In genomic region chr3:40951365-40951764, GRCm38 (mm10) we compare ENCODE assay signal across 8 mouse cellular contexts. TPM values are rescaled to one million over a fixed set of nuclear protein-coding genes. Genes with fewer than 3 reads are reported as not detected.
A peak's percentile ranks its signal among the peaks of the same experiment; 100 is the strongest.
DNase-seq lines count a peak whose midpoint lies in the region; ATAC-seq and TF ChIP-seq lines count a peak whose summit lies in the region.

No protein-coding gene starts in this region.

- in situ Hi-C loops in CH12.LX (cut with MboI; ENCODE audit: low pct_ligation_motif_present, low pct_unique_long_range_greater_than_20kb, low sequenced_read_pairs), result no loop called here

- dilution Hi-C loops in CH12.LX (cut with MboI; ENCODE audit: extremely low pct_ligation_motif_present, extremely low pct_unique_long_range_greater_than_20kb, low sequenced_read_pairs), result no loop called here

- no peak for ATAC-seq in erythroblast, adult 5-6 weeks (replicated peaks; ENCODE audit: low FRiP score, poor library complexity, severe bottlenecking)
- no peak for ATAC-seq in embryonic facial prominence, embryonic 12.5 days (ENCODE audit: insufficient number of reproducible peaks, insufficient read depth, low FRiP score, low TSS enrichment)
- peak; percentile 27 for ATAC-seq in megakaryocyte progenitor cell, adult 5-6 weeks (replicated peaks; ENCODE audit: poor library complexity)

- peak overlapping the region; percentile 47 for H3K9ac ChIP-seq in CH12.LX (ENCODE audit: insufficient read depth, low read depth)
- no peak overlapping the region for H3K9ac ChIP-seq in embryonic facial prominence, embryonic 12.5 days

- WGBS in embryonic facial prominence, embryonic 12.5 days, result 10% methylated on average over 7 of the region's 7 CpGs

- peak; percentile 13 to 56; a peak in 2 of 4 replicates for TF ChIP-seq CTCF in CH12.LX (conservative IDR thresholded peaks at IDR 0.05 in 1 of 2, IDR thresholded peaks at IDR 0.05 in 1 of 2; ENCODE audit: low read depth in 2 of 2, low read length in 2 of 2)

- DNase-seq in CH12.LX (ENCODE audit: extremely low read depth), result peak; percentile 39
- DNase-seq in induced T-regulatory cell, adult 2 months (ENCODE audit: low read depth), result peak; percentile 76
- peak; percentile 3 for DNase-seq in yolk sac, embryonic 10.5 days (ENCODE audit: low spot score)
- no peak for DNase-seq in left cerebral cortex, adult 11 months (ENCODE audit: low spot score)

- H3K36me3 ChIP-seq in erythroblast, embryonic 14.5 days (ENCODE audit: control insufficient read depth), result no peaks in the 10 kb centered on the region
- H3K36me3 ChIP-seq in CH12.LX (replicated peaks in 1 of 2; ENCODE audit: control insufficient read depth in 1 of 2, insufficient read depth in 1 of 2, low read length in 1 of 2), result no peaks in the 10 kb centered on the region
- no peaks in the 10 kb centered on the region for H3K36me3 ChIP-seq in embryonic facial prominence, embryonic 12.5 days

- peaks cover 23% of the 10 kb centered on the region for H3K27me3 ChIP-seq in erythroblast, embryonic 14.5 days (ENCODE audit: control insufficient read depth)
- peaks cover 7% of the 10 kb centered on the region for H3K27me3 ChIP-seq in CH12.LX (replicated peaks)
- H3K27me3 ChIP-seq in embryonic facial prominence, embryonic 12.5 days, result peaks cover 29% of the 10 kb centered on the region

- no peak for TF ChIP-seq EP300 in CH12.LX (IDR thresholded peaks at IDR 0.05; ENCODE audit: low read length)

- H3K4me1 ChIP-seq in erythroblast, embryonic 14.5 days (ENCODE audit: control insufficient read depth), result peaks cover 44% of the 10 kb centered on the region
- peaks cover 0 to 5% of the 10 kb centered on the region in 2 experiments; a peak in 2 of 4 replicates for H3K4me1 ChIP-seq in CH12.LX (ENCODE audit: control insufficient read depth in 1 of 2, insufficient read depth in 2 of 2)
- H3K4me1 ChIP-seq in embryonic facial prominence, embryonic 12.5 days, result no peaks in the 10 kb centered on the region

- peak overlapping the region; percentile 76 for H3K4me2 ChIP-seq in CH12.LX (ENCODE audit: insufficient read depth, low read depth, poor library complexity, severe bottlenecking)
- H3K4me2 ChIP-seq in embryonic facial prominence, embryonic 12.5 days (replicated peaks), result peak overlapping the region; percentile 99

- H3K9me3 ChIP-seq in erythroblast, embryonic 14.5 days (ENCODE audit: control insufficient read depth, low read length), result no peaks in the 10 kb centered on the region
- no peaks in the 10 kb centered on the region for H3K9me3 ChIP-seq in CH12.LX (replicated peaks; ENCODE audit: low read length)
- no peaks in the 10 kb centered on the region for H3K9me3 ChIP-seq in embryonic facial prominence, embryonic 12.5 days

- no peak overlapping the region for H3K27ac ChIP-seq in CH12.LX (ENCODE audit: insufficient read depth, low read depth)
- H3K27ac ChIP-seq in embryonic facial prominence, embryonic 12.5 days, result no peak overlapping the region

- TF ChIP-seq RAD21 in CH12.LX (IDR thresholded peaks at IDR 0.05; ENCODE audit: low read depth, low read length), result peak; percentile 19

- TF ChIP-seq POLR2A in CH12.LX (IDR thresholded peaks at IDR 0.05; ENCODE audit: low read depth, low read length), result no peak

- peak overlapping the region; percentile 97 for H3K4me3 ChIP-seq in erythroblast, embryonic 14.5 days (replicated peaks)
- peak overlapping the region; percentile 78 to 88 (median 82) for H3K4me3 ChIP-seq in CH12.LX (replicated peaks in 1 of 3; ENCODE audit: low read depth in 2 of 3, low read length in 2 of 3, poor library complexity in 1 of 3)
- H3K4me3 ChIP-seq in embryonic facial prominence, embryonic 12.5 days, result peak overlapping the region; percentile 80

- peaks cover 2% of the 10 kb centered on the region; the same call in 1 of the 2 replicates for H3K79me2 ChIP-seq in CH12.LX (replicated peaks; ENCODE audit: control insufficient read depth, extremely low read depth, insufficient read depth, poor library complexity, severe bottlenecking)

TF ChIP-seq in CH12.LX, 34 proteins besides CTCF, POLR2A, EP300 and RAD21:
- TF ChIP-seq PAX5 (IDR thresholded peaks at IDR 0.05; ENCODE audit: low read length) (no peak), KAT2A (IDR thresholded peaks at IDR 0.05; ENCODE audit: insufficient replicate concordance, low read length) (no peak), IRF4 (IDR thresholded peaks at IDR 0.05; ENCODE audit: low read depth, low read length) (no peak), HCFC1 (IDR thresholded peaks at IDR 0.05; ENCODE audit: low read depth, low read length) (no peak), E2F4 (IDR thresholded peaks at IDR 0.05; ENCODE audit: insufficient replicate concordance, low read depth, low read length) (no peak), MXI1 (IDR thresholded peaks at IDR 0.05; ENCODE audit: low read depth, low read length) (no peak), ZKSCAN1 (IDR thresholded peaks at IDR 0.05; ENCODE audit: borderline replicate concordance, low read depth, low read length) (no peak), USF2 (conservative IDR thresholded peaks at IDR 0.05; ENCODE audit: low read depth, low read length) (no peak), MEF2A (IDR thresholded peaks at IDR 0.05; ENCODE audit: borderline replicate concordance, low read depth, low read length) (no peak), MAX (IDR thresholded peaks at IDR 0.05; ENCODE audit: low read length) (no peak), CHD1 (IDR thresholded peaks at IDR 0.05; ENCODE audit: low read depth, low read length) (no peak), ZC3H11A (IDR thresholded peaks at IDR 0.05; ENCODE audit: low read depth, low read length) (no peak), NELFE (IDR thresholded peaks at IDR 0.05; ENCODE audit: low read depth, low read length) (no peak), CHD2 (IDR thresholded peaks at IDR 0.05; ENCODE audit: low read length) (no peak), POLR2AphosphoS2 (IDR thresholded peaks at IDR 0.05; ENCODE audit: low read depth, low read length) (no peak), ZMIZ1 (IDR thresholded peaks at IDR 0.05; ENCODE audit: low read depth, low read length) (no peak)

RNA-seq across cellular contexts. Expression of gene Larp1b, which starts 1.7 kb away (rescaled TPM):
- polyA plus RNA-seq in erythroblast, embryonic 14.5 days (2012), result 6.2 and 6.3 TPM in 2 replicates
- total RNA-seq in erythroblast, adult 5-6 weeks (2015; ENCODE audit: low replicate concordance), result 36.2 and 46.3 TPM in 2 replicates
- total RNA-seq in erythroblast, adult 5-6 weeks (2017; ENCODE audit: low replicate concordance), result 48.1 and 70.5 TPM in 2 replicates
- total RNA-seq in CH12.LX (2012; rRNA removed), result 13.7 and 14.7 TPM in 2 replicates
- 8.7 and 13.0 TPM in 2 replicates for total RNA-seq in CH12.LX (2014; rRNA removed)
- polyA plus RNA-seq in CH12.LX (2012; ENCODE audit: insufficient read length, low read depth), result 11.9 and 12.0 TPM in 2 replicates
- polyA plus RNA-seq in embryonic facial prominence, embryonic 12.5 days (2016; fragmentation: Nextera tagmentation; extraction: Ambion mirVana), result 1.2 and 1.7 TPM in 2 replicates
- 24.0 and 28.6 TPM in 2 replicates for total RNA-seq in megakaryocyte progenitor cell, adult 5-6 weeks (2015)
- total RNA-seq in megakaryocyte progenitor cell, adult 5-6 weeks (2017), result 33.5 and 43.6 TPM in 2 replicates

RNA-seq across cellular contexts. Expression of gene 1700034I23Rik, which starts 49.0 kb away (rescaled TPM):
- polyA plus RNA-seq in erythroblast, embryonic 14.5 days (2012), result not detected in 2 replicates
- total RNA-seq in erythroblast, adult 5-6 weeks (2015; ENCODE audit: low replicate concordance), result not detected in 2 replicates
- total RNA-seq in erythroblast, adult 5-6 weeks (2017; ENCODE audit: low replicate concordance), result not detected in 2 replicates
- 0.04 TPM in 1 of 2 replicates, not detected in the other for total RNA-seq in CH12.LX (2012; rRNA removed)
- total RNA-seq in CH12.LX (2014; rRNA removed), result not detected in 2 replicates
- polyA plus RNA-seq in CH12.LX (2012; ENCODE audit: insufficient read length, low read depth), result not detected in 2 replicates
- 0.35 and 0.48 TPM in 2 replicates for polyA plus RNA-seq in embryonic facial prominence, embryonic 12.5 days (2016; fragmentation: Nextera tagmentation; extraction: Ambion mirVana)
- not detected in 2 replicates for total RNA-seq in megakaryocyte progenitor cell, adult 5-6 weeks (2015)
- total RNA-seq in megakaryocyte progenitor cell, adult 5-6 weeks (2017), result not detected in 2 replicates
